Mouse (Mus musculus) gastrocnemius, postnatal 36 days (tissue): Measurements from ENCODE around the gene Nek6. TPM values are rescaled to one million over a fixed set of nuclear protein-coding genes. Genes with fewer than 3 reads are reported as not detected.

Experiments
- DNase-seq, 2 experiments: peaks; one replicate each; pipeline ENCODE4 v3.0.0; 2022
- intact Hi-C: fragments of 180-260 bp; cut with DNase I; formaldehyde crosslinking; loops from one replicate; pipeline ENCODE4 v1.15.1; 2025
- long read RNA-seq, 2 experiments: library from polyadenylated mRNA; stranded (forward); transcript quantifications; one replicate each; pipeline ENCODE4 v2.0.0; 2021
- total RNA-seq, 2 experiments: library from RNA; stranded (reverse); gene quantifications; 2 replicates each; pipeline ENCODE4 v1.2.3; 2021

Nek6 gene
- total RNA-seq = 10 to 100 TPM in 1 of 2 experiments, 1 to 10 TPM in 1; 6.9 to 11.2 TPM
- long read RNA-seq, experiment 1, full-length matches to known transcripts = 13 of 15 reads
- long read RNA-seq, experiment 1, partial matches to known transcripts = 0 of 15 reads
- long read RNA-seq, experiment 1, other reads (novel, unspliced or antisense) = 2 of 15 reads
- long read RNA-seq, experiment 2, full-length matches to known transcripts = 8 of 13 reads
- long read RNA-seq, experiment 2, partial matches to known transcripts = 4 of 13 reads
- long read RNA-seq, experiment 2, other reads (novel, unspliced or antisense) = 1 of 13 reads

DNA sequence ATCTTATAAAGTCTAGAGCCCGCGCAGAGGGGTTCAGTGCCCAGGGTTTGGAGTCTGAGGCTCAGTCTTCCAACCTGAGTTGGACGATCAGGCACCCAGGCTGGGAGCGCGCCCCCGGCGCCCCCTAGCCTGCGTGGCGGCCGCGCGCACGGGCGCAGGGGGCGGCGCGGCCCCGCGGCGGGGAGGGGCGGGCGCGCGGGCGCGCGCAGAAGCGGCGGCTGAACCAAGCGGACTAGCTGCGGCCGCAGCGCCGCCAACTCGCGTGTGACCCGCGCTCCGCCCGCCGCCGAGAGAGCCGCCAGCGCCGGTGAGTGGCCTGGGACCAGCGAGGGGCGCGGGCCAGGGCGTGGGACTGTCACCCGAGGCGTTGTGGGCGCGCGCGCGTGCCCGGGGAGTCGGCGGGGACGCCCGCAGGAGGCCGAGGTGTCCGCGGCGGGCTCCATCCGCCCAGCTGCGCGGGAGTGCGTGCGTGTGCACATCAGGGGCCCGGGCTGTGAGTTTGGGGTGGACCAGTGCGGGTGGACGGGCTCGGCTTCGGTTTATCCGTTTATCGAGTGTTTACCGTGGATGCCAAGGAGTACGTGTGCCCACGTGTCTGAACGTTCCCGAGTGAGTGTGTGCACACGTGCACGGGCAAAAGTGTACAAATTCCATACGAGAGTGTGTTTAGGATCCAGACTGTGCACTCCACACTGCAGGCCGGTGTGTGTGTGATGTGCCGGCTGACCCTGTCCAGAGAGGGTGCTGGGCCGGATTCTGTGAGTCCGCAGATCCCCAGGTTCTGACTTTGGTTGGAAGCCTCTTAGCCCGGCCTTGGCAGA lies at the start of gene Nek6:
Gene Nek6 (plus strand): TSS at position 157 of the 821 bp plus-strand sequence.
- intact Hi-C loops = loop anchor here (5.0 kb wide), 1 partner anchor 51 kb away; no protein-coding TSS in a partner anchor
- DNase-seq = peak; percentile 52 to 62

DNA sequence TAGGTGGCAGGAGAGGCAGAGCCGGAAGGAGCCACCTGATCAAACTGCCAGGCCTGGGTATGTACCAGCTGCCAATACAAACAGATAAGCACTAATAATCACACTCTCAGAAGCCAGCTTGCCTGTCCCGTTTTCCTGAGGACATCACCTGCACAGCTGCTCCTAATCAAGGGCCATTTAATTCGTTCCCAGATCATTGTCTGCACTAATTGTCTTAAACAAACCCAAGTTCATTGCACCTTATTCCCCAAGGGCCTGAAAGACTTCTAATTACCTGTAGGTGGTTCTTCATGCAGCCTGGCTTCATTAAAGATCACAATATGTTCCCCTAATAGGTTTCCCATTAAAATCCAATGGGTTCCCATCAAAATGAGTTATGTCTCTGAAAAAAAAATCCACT lies 49.1 kb upstream of the Nek6 start:
- no peak for DNase-seq
- intact Hi-C loops = no loop called here

- no peak for DNase-seq
- intact Hi-C loops = no loop called here
Measured at GRCm38 (mm10) chr2:38468845-38469244, 42.6 kb upstream of the Nek6 start.

- no peak for DNase-seq
- intact Hi-C loops = no loop called here
Measured at GRCm38 (mm10) chr2:38471745-38472144, 39.7 kb upstream of the Nek6 start.

DNA sequence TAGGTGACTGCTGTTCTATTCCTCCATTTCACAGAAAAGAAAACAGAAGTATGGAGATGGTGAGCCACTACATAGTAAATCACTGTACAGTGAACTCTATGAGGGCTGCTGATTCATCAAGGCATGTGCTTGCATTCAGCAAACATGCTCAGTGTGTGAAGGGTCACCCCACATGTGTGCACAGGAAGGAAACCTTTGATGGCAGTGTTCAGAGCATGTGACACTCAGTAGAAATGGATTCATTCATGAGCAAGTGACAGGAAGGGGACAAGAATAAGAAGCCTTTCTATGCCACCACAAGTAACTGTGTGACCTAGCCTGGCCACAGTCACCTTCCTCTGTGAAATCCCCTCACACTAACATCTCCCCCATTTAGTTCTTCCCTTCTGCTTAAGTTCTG lies 38.6 kb upstream of the Nek6 start:
- intact Hi-C loops = no loop called here
- DNase-seq = no peak

- intact Hi-C loops = no loop called here
- DNase-seq = no peak
Measured at GRCm38 (mm10) chr2:38476871-38477496, 34.5 kb upstream of the Nek6 start.

GRCm38 (mm10) chr2:38477497-38477873 lies 34.0 kb upstream of the Nek6 start:
- DNase-seq = no peak
- intact Hi-C loops = no loop called here

DNA sequence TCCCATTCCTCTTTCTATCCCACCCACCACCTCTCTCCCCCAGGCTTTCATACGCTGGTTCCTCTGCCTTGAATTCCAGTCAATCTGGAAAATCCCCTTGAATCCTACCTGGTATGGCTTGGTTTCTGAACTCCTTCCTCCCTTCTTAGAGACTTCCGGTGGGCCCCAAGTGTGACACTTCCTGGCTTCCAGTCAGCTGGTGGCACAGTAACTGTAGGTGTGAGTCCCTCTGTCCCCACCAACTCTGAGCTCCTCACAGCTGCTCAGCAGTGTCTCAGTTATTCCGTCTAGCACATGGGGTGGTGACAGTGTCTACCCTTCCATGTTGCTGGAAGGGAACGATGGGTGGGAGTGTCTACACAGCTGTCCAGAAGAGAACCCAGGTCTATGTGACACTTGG lies 32.8 kb upstream of the Nek6 start:
- no peak for DNase-seq
- intact Hi-C loops = no loop called here

DNA sequence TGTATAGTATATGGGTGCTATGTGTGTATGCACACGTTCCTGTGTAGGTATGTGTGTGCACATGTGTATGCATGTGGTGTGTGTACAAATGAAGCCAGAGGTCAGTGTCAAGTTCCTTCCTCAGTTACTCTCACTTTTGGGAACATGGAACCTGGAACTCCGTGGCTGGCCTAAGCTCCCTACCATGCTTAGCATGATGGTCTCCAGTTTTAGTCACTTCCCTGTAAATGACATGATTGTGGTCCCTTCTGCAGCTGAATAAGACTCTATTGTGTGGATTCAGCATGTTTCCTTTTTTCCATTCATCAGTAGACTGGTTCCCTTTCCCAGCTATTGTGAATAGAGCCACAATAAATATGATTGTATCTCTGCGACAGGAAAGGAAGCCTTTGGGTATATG lies 31.9 kb upstream of the Nek6 start:
- intact Hi-C loops = no loop called here
- no peak for DNase-seq

GRCm38 (mm10) chr2:38481166-38481778 lies 30.2 kb upstream of the Nek6 start:
- intact Hi-C loops = no loop called here
- no peak for DNase-seq

DNA sequence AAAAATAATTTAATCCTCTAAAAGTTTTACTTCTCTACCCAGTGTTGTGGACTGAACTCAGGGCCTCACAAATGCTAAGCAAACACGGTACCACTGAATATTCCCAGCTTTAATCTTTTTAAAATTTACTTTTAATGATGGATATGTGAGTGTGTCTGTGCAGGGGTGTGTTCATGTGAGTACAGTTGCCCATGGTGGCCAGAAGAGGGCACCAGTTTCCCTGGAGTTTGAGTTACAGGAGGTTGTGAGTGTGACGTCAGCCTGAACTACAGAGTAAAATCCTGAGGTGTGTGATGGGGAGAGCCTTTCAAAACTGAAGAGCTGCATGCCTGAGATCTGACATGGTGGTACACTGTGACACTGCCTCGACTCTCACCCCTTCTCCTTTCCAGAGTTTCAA lies 29.3 kb upstream of the Nek6 start:
- intact Hi-C loops = no loop called here
- DNase-seq = no peak

GRCm38 (mm10) chr2:38483058-38483704 lies 28.3 kb upstream of the Nek6 start:
- intact Hi-C loops = no loop called here
- no peak for DNase-seq

- no peak for DNase-seq
- intact Hi-C loops = no loop called here
Measured at GRCm38 (mm10) chr2:38484556-38484955, 26.9 kb upstream of the Nek6 start.

DNA sequence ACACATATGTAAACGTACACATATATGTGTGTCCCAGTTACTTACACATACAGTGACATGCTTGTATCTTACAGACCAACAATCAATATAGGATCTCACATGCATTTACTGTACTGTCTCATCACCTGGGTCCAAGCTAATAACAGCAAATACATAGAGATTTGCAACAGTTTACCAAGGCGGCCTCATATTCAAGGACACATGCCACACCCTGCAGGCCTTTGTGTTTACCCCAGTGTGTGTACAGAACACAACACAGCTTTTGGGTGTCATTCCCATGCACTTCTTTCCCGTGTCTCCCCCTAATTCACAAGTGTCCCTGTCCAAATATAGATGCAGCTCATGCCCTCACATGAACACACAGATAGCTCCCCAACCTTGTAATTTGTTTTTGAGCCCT lies 26.0 kb upstream of the Nek6 start:
- no peak for DNase-seq
- intact Hi-C loops = no loop called here

DNA sequence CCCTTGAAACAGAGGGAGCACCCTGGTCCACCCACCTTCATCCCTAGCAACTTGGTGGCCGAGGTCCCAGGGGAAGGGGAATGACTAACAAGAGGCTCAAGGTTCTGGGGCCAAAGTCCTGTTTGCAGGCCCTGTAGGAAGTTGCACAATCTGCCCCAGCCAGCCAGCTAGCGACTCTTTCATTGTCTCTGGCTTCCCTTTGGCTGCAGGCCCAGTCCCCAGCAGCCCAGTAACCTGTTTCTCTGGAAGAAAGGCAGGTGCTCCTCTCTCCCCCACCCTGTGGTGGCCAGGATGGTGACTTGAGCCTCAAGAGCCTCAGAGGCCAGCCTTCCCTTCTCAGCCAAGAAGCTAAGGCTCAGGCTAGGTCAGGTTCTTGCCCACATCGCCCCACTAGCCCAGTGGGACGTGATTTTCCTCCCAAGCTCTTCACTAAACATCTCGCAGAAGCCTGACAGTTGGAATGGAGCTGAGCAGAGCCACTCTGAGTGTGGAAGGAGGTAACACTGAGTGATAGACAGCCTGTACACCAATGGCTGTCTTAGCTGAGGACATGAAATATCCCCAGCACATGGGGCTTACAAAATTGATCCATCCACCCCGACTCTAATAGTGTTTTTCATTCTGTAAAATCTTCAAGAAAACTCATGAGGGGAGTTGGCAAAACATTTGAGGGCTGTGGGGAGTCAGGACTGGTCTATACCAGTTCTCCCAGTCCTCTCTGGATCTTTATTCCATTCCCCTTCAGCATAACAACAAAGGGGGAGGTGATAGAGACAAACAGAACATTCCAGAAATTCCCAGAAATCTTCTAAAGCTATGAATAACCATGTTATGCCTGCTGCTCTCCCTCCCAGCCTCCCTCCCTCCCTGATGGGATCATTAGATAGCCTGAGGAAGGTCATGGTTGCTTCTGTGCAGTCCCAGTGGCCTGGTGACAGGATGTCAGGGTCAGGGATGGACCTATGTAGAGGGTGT lies 25.2 kb upstream of the Nek6 start:
- intact Hi-C loops = no loop called here
- DNase-seq = peak; percentile 57 to 63

DNA sequence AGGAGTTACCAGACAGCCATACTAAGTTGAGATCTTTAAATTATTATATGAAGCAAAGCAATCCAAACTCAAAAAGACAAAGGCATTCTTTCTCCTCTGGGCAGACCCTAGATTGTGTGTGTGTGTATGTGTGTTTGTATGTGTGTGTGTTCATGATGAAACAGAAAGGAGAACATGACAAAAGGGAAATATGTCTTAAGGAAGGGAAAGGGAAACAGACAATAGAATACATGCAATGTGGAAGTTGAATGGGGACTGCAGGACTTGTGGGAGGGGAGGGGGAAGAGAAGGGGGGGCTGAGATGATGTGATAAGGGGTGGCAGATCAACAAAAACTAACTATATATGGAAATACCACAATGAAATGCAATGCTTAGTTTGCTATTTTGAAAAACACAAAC lies 13.8 kb upstream of the Nek6 start:
- intact Hi-C loops = no loop called here
- no peak for DNase-seq

GRCm38 (mm10) chr2:38501606-38502005 lies 9.8 kb upstream of the Nek6 start:
- no peak for DNase-seq
- intact Hi-C loops = no loop called here

GRCm38 (mm10) chr2:38502123-38502522 lies 9.3 kb upstream of the Nek6 start:
- intact Hi-C loops = no loop called here
- no peak for DNase-seq

- intact Hi-C loops = no loop called here
- DNase-seq = no peak
Measured at GRCm38 (mm10) chr2:38502747-38503146, 8.7 kb upstream of the Nek6 start.
